Mouse (Mus musculus) intestine, embryonic 14.5 days (tissue): ENCODE measurements around the gene Utf1. TPM values are rescaled to one million over a fixed set of nuclear protein-coding genes. Genes with fewer than 3 reads are reported as not detected.

Experiments
- ATAC-seq: fragments of 200-750 bp; cut with Nextera tagmentation; replicated peaks from 2 replicates; pipeline ENCODE4 v1.8.0; 2017; ENCODE audit warnings: low read depth, moderate number of reproducible peaks, moderate TSS enrichment, moderate library complexity; ENCODE audit not compliant: low FRiP score, low TSS enrichment
- DNase-seq: peaks from one replicate; pipeline ENCODE4 v3.0.0-alpha.2; 2018; ENCODE audit warnings: low spot score
- H3K27ac ChIP-seq: fragments of 300-500 bp; sonication (generic); 2 replicates; pipeline ENCODE4 v1.5.1; 2014; ENCODE audit warnings: low read depth, mild to moderate bottlenecking, control low read depth
- H3K27me3 ChIP-seq: fragments of 300-500 bp; sonication (generic); replicated peaks from 2 replicates; pipeline ENCODE4 v1.6.1; 2014; ENCODE audit warnings: low read length, control low read depth; ENCODE audit not compliant: control insufficient read depth, insufficient read depth
- H3K36me3 ChIP-seq: fragments of 300-500 bp; sonication (generic); 2 replicates; pipeline ENCODE4 v1.6.1; 2014; ENCODE audit warnings: low read length, control low read depth; ENCODE audit not compliant: control insufficient read depth, insufficient read depth
- H3K4me1 ChIP-seq: fragments of 300-500 bp; sonication (generic); replicated peaks from 2 replicates; pipeline ENCODE4 v1.6.1; 2014; ENCODE audit warnings: low read length, control low read depth, mixed read lengths; ENCODE audit not compliant: control insufficient read depth, insufficient read depth
- H3K4me2 ChIP-seq: fragments of 300-500 bp; sonication (generic); 2 replicates; pipeline ENCODE4 v1.6.1; 2014; ENCODE audit warnings: low read length
- H3K4me3 ChIP-seq: fragments of 300-500 bp; sonication (generic); 2 replicates; pipeline ENCODE4 v1.5.1; 2014; ENCODE audit warnings: low read depth, low read length, control low read depth, mixed read lengths
- H3K9ac ChIP-seq: fragments of 300-500 bp; sonication (generic); 2 replicates; pipeline ENCODE4 v1.6.1; 2014; ENCODE audit warnings: mild to moderate bottlenecking, low read length
- H3K9me3 ChIP-seq: fragments of 300-500 bp; sonication (generic); 2 replicates; pipeline ENCODE4 v1.6.1; 2016; ENCODE audit warnings: low read length, control low read depth; ENCODE audit not compliant: control insufficient read depth
- WGBS: fragments of 180-500 bp; shearing (Covaris S2); extraction: QIAGEN DNeasy Blood & Tissue Kit; methylation state at CpG from one replicate; pipeline ENCODE4 v1.1.7; 2014; 5-methylcytosine and 5-hydroxymethylcytosine counted together
- microRNA counts: library from miRNA; unstranded; fragments of <30 nt; microRNA quantifications from one replicate; lab custom pipeline; 2016
- microRNA-seq: library from miRNA; unstranded; fragments of <30 nt; microRNA quantifications from one replicate; pipeline ENCODE4, GENCODE M21; 2016
- polyA plus RNA-seq: library from polyadenylated mRNA; unstranded; fragments of >200 nt; fragmentation: Nextera tagmentation; extraction: Ambion mirVana; gene quantifications from 2 replicates; pipeline ENCODE4 v1.2.1, GENCODE M21; 2014

The Utf1 gene
- polyA plus RNA-seq, 1 experiment from 2014 or later: not detected

- Histone ChIP-seq H3K4me2 (no peak overlapping the region), H3K9me3 (no peaks in the 10 kb centered on the region), H3K9ac (no peak overlapping the region), H3K27ac (no peak overlapping the region), H3K4me3 (no peak overlapping the region), H3K4me1 (no peaks in the 10 kb centered on the region), H3K36me3 (no peaks in the 10 kb centered on the region), H3K27me3 (no peaks in the 10 kb centered on the region)
- ATAC-seq (no peak), DNase-seq (no peak)
- 90% methylated on average over 11 of the region's 11 CpGs for WGBS
These were observed 40.9 kb downstream of the Utf1 start for GRCm38 (mm10) chr7:139984505-139984904.

GRCm38 (mm10) chr7:139988272-139988671 is 44.7 kb downstream of the Utf1 start:
- DNase-seq: no peak
- no peak for ATAC-seq
- H3K27me3 ChIP-seq: no peaks in the 10 kb centered on the region
- H3K4me1 ChIP-seq: no peaks in the 10 kb centered on the region
- no peak overlapping the region for H3K4me2 ChIP-seq
- H3K9ac ChIP-seq: no peak overlapping the region
- no peak overlapping the region for H3K4me3 ChIP-seq
- 89% methylated on average over 9 of the region's 9 CpGs for WGBS
- no peak overlapping the region for H3K27ac ChIP-seq
- H3K9me3 ChIP-seq: no peaks in the 10 kb centered on the region
- H3K36me3 ChIP-seq: no peaks in the 10 kb centered on the region

- no peak overlapping the region for H3K4me2 ChIP-seq
- no peaks in the 10 kb centered on the region for H3K4me1 ChIP-seq
- no peak for ATAC-seq
- no peak overlapping the region for H3K9ac ChIP-seq
- 69% methylated on average over 8 of the region's 8 CpGs for WGBS
- H3K9me3 ChIP-seq: no peaks in the 10 kb centered on the region
- no peak overlapping the region for H3K4me3 ChIP-seq
- H3K27ac ChIP-seq: no peak overlapping the region
- H3K27me3 ChIP-seq: no peaks in the 10 kb centered on the region
- DNase-seq: no peak
- H3K36me3 ChIP-seq: peaks cover 9% of the 10 kb centered on the region
These were observed 47.3 kb downstream of the Utf1 start for GRCm38 (mm10) chr7:139990864-139991394.

- 14% methylated on average over 7 of the region's 7 CpGs for WGBS
- no peak within 1 kb of the TSS for H3K4me3 ChIP-seq
- no peak within 1 kb of the TSS for H3K4me2 ChIP-seq
- no peak within 1 kb of the TSS for H3K9ac ChIP-seq
- H3K9me3 ChIP-seq: no peaks in the 10 kb centered on the region
- DNase-seq: no peak
- no peak within 1 kb of the TSS for H3K27ac ChIP-seq
- H3K4me1 ChIP-seq: no peaks in the 10 kb centered on the region
- H3K27me3 ChIP-seq: no peaks in the 10 kb centered on the region
- ATAC-seq: peak; percentile 24; the same call in 1 of the 2 replicates
- H3K36me3 ChIP-seq: peaks cover 23% of the 10 kb centered on the region
These were observed 48.8 kb downstream of the Utf1 start, which contains the start of gene Adam8 for GRCm38 (mm10) chr7:139992406-139992805. Adam8 (minus strand) TSS chr7:139992562.

- Histone ChIP-seq H3K4me2 (no peak overlapping the region), H3K27ac (no peak overlapping the region), H3K27me3 (no peaks in the 10 kb centered on the region), H3K9me3 (no peaks in the 10 kb centered on the region), H3K4me3 (no peak overlapping the region), H3K9ac (no peak overlapping the region), H3K4me1 (no peaks in the 10 kb centered on the region), H3K36me3 (peaks cover 35% of the 10 kb centered on the region)
- WGBS: 88% methylated on average over 6 of the region's 6 CpGs
- DNase-seq (no peak), ATAC-seq (no peak)
These were observed 49.9 kb downstream of the Utf1 start for GRCm38 (mm10) chr7:139993532-139993931.

GRCm38 (mm10) chr7:139994202-139994601 is 50.6 kb downstream of the Utf1 start:
- peaks cover 41% of the 10 kb centered on the region for H3K36me3 ChIP-seq
- no peak overlapping the region for H3K4me3 ChIP-seq
- no peaks in the 10 kb centered on the region for H3K27me3 ChIP-seq
- DNase-seq (no peak), ATAC-seq (no peak)
- H3K4me1 ChIP-seq: no peaks in the 10 kb centered on the region
- no peak overlapping the region for H3K27ac ChIP-seq
- no peak overlapping the region for H3K9ac ChIP-seq
- WGBS: 80% methylated on average over 4 of the region's 4 CpGs
- H3K4me2 ChIP-seq: no peak overlapping the region
- H3K9me3 ChIP-seq: no peaks in the 10 kb centered on the region

- peaks cover 46% of the 10 kb centered on the region for H3K36me3 ChIP-seq
- H3K4me2 ChIP-seq: no peak overlapping the region
- peak; percentile 70 for DNase-seq
- H3K9me3 ChIP-seq: no peaks in the 10 kb centered on the region
- ATAC-seq: 0 out of 2 replicates have a peak, but pooled peaks have one; percentile 36
- H3K9ac ChIP-seq: no peak overlapping the region
- no peaks in the 10 kb centered on the region for H3K27me3 ChIP-seq
- H3K4me3 ChIP-seq: no peak overlapping the region
- H3K27ac ChIP-seq: no peak overlapping the region
- WGBS: 47% methylated on average over 3 of the region's 3 CpGs
- H3K4me1 ChIP-seq: no peaks in the 10 kb centered on the region
These were observed 51.1 kb downstream of the Utf1 start for GRCm38 (mm10) chr7:139994676-139995075.

MicroRNA genes within 50 kb of the gene (microRNA counts, 519-probe panel; counts per million panel counts)
- 2,506 counts per million, percentile 25 among the panel's probes with 10 or more counts for microRNA mmu-miR-202-3p (lab: Ali Mortazavi, UCI)
- 2,472 counts per million, percentile 24 among the panel's probes with 10 or more counts for microRNA mmu-miR-202-5p (lab: Ali Mortazavi, UCI)

Small RNAs within 50 kb of the gene (microRNA-seq; reads per million reads assigned to microRNA genes)
- gene Mir202 (0.25 reads per million), gene Mir7062 (0.85 reads per million, percentile 4 among the genes with 10 or more reads in this experiment), gene mmu-mir-7686 (not detected)

Other genes with a start within 250 kb of the Utf1 start
- gene Adgra1, start 109.6 kb upstream of the Utf1 start, polyA plus RNA-seq: 0.50 and 0.56 TPM in 2 replicates
- gene Kndc1, start 49.1 kb upstream of the Utf1 start, polyA plus RNA-seq: 0.20 and 0.55 TPM in 2 replicates
- gene 6430531B16Rik, start 35.0 kb downstream of the Utf1 start, polyA plus RNA-seq: 0.48 TPM in 1 of 2 replicates, not detected in the other
- 1.6 and 2.1 TPM in 2 replicates for gene Adam8, start 48.8 kb downstream of the Utf1 start, polyA plus RNA-seq
- gene Zfp511, start 92.6 kb downstream of the Utf1 start, polyA plus RNA-seq: 36.1 and 41.5 TPM in 2 replicates
- 56.0 and 61.2 TPM in 2 replicates for gene Tubgcp2, start 92.9 kb downstream of the Utf1 start, polyA plus RNA-seq
- gene Msx3, start 105.3 kb downstream of the Utf1 start, polyA plus RNA-seq: not detected in 2 replicates
- 2.8 and 3.5 TPM in 2 replicates for gene Caly, start 138.8 kb downstream of the Utf1 start, polyA plus RNA-seq
- gene Prap1, start 149.6 kb downstream of the Utf1 start, polyA plus RNA-seq: 119 and 202 TPM in 2 replicates
- gene Fuom, start 158.7 kb downstream of the Utf1 start, polyA plus RNA-seq: 34.9 and 39.4 TPM in 2 replicates
- gene Paox, start 172.0 kb downstream of the Utf1 start, polyA plus RNA-seq: 35.5 and 39.5 TPM in 2 replicates
- 177 and 183 TPM in 2 replicates for gene Echs1, start 172.7 kb downstream of the Utf1 start, polyA plus RNA-seq
- gene Mtg1, start 193.8 kb downstream of the Utf1 start, polyA plus RNA-seq: 30.8 and 31.6 TPM in 2 replicates
- gene Sprn, start 211.1 kb downstream of the Utf1 start, polyA plus RNA-seq: 0.72 and 0.77 TPM in 2 replicates
- gene Olfr522, start 221.0 kb downstream of the Utf1 start, polyA plus RNA-seq: not detected in 2 replicates
- not detected in 2 replicates for gene Olfr523, start 229.4 kb downstream of the Utf1 start, polyA plus RNA-seq